Comparison of ENCODE assay signal across 8 mouse cellular contexts in genomic region chr19:30029002-30029710, GRCm38 (mm10). TPM values are rescaled to one million over a fixed set of nuclear protein-coding genes. Genes with fewer than 3 reads are reported as not detected.
DNase-seq lines count a peak whose midpoint lies in the region; ATAC-seq and TF ChIP-seq lines count a peak whose summit lies in the region.
"Had no signal": no experiment of that assay in that cellular context is flagged by ENCODE, and none has a peak within 500 bp of the region (broad histone marks: within the 10 kb centered on the region; RNA-seq: fewer than 3 reads in every experiment).

No protein-coding gene starts in this region.

- ATAC-seq in embryonic facial prominence, embryonic 11.5 days (replicated peaks; ENCODE audit: insufficient number of reproducible peaks, low FRiP score, low TSS enrichment, low read depth): no peak
- ATAC-seq in hindbrain, postnatal 0 days: no peak
- ATAC-seq in neural tube, embryonic 13.5 days (ENCODE audit: low read depth): no peak

- no peaks in the 10 kb centered on the region for H3K9me3 ChIP-seq in embryonic facial prominence, embryonic 11.5 days (replicated peaks; ENCODE audit: control insufficient read depth, low read length)
- no peaks in the 10 kb centered on the region for H3K9me3 ChIP-seq in hindbrain, postnatal 0 days (ENCODE audit: low read length)
- no peaks in the 10 kb centered on the region for H3K9me3 ChIP-seq in neural tube, embryonic 13.5 days

- no peak overlapping the region for H3K4me2 ChIP-seq in embryonic facial prominence, embryonic 11.5 days (ENCODE audit: low read depth, low read length)
- peak overlapping the region; percentile 80 for H3K4me2 ChIP-seq in hindbrain, postnatal 0 days (ENCODE audit: low read depth, low read length)
- peak overlapping the region; percentile 84 for H3K4me2 ChIP-seq in neural tube, embryonic 13.5 days

- TF ChIP-seq CTCF in layer of hippocampus, adult 2 months (conservative IDR thresholded peaks at IDR 0.05): no peak
- TF ChIP-seq CTCF in hindbrain, postnatal 0 days (IDR thresholded peaks at IDR 0.05; ENCODE audit: low read depth): no peak

- no peaks in the 10 kb centered on the region for H3K4me1 ChIP-seq in embryonic facial prominence, embryonic 11.5 days (ENCODE audit: control insufficient read depth, insufficient read depth, low read length)
- H3K4me1 ChIP-seq in hindbrain, postnatal 0 days (ENCODE audit: insufficient read depth, low read length): peaks cover 15% of the 10 kb centered on the region
- H3K4me1 ChIP-seq in neural tube, embryonic 13.5 days (replicated peaks): peaks cover 36% of the 10 kb centered on the region

- H3K27me3 ChIP-seq in embryonic facial prominence, embryonic 11.5 days (ENCODE audit: control insufficient read depth, insufficient read depth, low read length): no peaks in the 10 kb centered on the region
- no peaks in the 10 kb centered on the region for H3K27me3 ChIP-seq in hindbrain, postnatal 0 days (ENCODE audit: insufficient read depth, low read length)
- H3K27me3 ChIP-seq in neural tube, embryonic 13.5 days: no peaks in the 10 kb centered on the region

- 41% methylated on average over 11 of the region's 11 CpGs for WGBS in embryonic facial prominence, embryonic 11.5 days
- WGBS in hindbrain, postnatal 0 days: 24% methylated on average over 11 of the region's 11 CpGs
- 16% methylated on average over 11 of the region's 11 CpGs for WGBS in neural tube, embryonic 13.5 days

- H3K9ac ChIP-seq in embryonic facial prominence, embryonic 11.5 days (replicated peaks; ENCODE audit: low read length): no peak overlapping the region
- peak overlapping the region; percentile 100 for H3K9ac ChIP-seq in hindbrain, postnatal 0 days (replicated peaks; ENCODE audit: low read length)
- peak overlapping the region; percentile 100; the same call in 1 of the 2 replicates for H3K9ac ChIP-seq in neural tube, embryonic 13.5 days

- peak overlapping the region; percentile 93; the same call in 1 of the 2 replicates for H3K27ac ChIP-seq in layer of hippocampus, adult 2 months
- H3K27ac ChIP-seq in embryonic facial prominence, embryonic 11.5 days (replicated peaks; ENCODE audit: low read depth, low read length): no peak overlapping the region
- peak overlapping the region; percentile 97 for H3K27ac ChIP-seq in hindbrain, postnatal 0 days
- H3K27ac ChIP-seq in neural tube, embryonic 13.5 days (replicated peaks): peak overlapping the region; percentile 96

- DNase-seq in layer of hippocampus, adult 2 months (ENCODE audit: low spot score in 2 of 2): no peak
- DNase-seq in layer of hippocampus, adult 8-10 months (ENCODE audit: low spot score in 2 of 2): no peak
- peak; percentile 33 for DNase-seq in embryonic facial prominence, embryonic 11.5 days (ENCODE audit: low spot score)
- peak; percentile 48 for DNase-seq in hindbrain, postnatal 0 days (ENCODE audit: low spot score)
- no peak for DNase-seq in adipocyte (ENCODE audit: low spot score)
- no peak for DNase-seq in urinary bladder, postnatal 36 days (ENCODE audit: low spot score in 2 of 2)

- H3K4me3 ChIP-seq in layer of hippocampus, adult 2 months: no peak overlapping the region
- no peak overlapping the region for H3K4me3 ChIP-seq in embryonic facial prominence, embryonic 11.5 days (ENCODE audit: low read depth, low read length)
- peak overlapping the region; percentile 99 for H3K4me3 ChIP-seq in hindbrain, postnatal 0 days (ENCODE audit: low read length)
- peak overlapping the region; percentile 100 for H3K4me3 ChIP-seq in neural tube, embryonic 13.5 days

- no peaks in the 10 kb centered on the region for H3K36me3 ChIP-seq in embryonic facial prominence, embryonic 11.5 days (replicated peaks; ENCODE audit: control insufficient read depth, insufficient read depth, low read depth, low read length)
- H3K36me3 ChIP-seq in hindbrain, postnatal 0 days (ENCODE audit: insufficient read depth, low read length): no peaks in the 10 kb centered on the region
- no peaks in the 10 kb centered on the region for H3K36me3 ChIP-seq in neural tube, embryonic 13.5 days

RNA-seq across cellular contexts. Expression of gene Uhrf2, which starts 1.2 kb away (rescaled TPM):
- total RNA-seq in layer of hippocampus, adult 2 months (2021): 10 to 100 TPM; 63.5 to 69.5 TPM
- total RNA-seq in layer of hippocampus, adult 8-10 months (2022): 10 to 100 TPM; 53.8 to 80.4 (median 61.7) TPM
- polyA plus RNA-seq in embryonic facial prominence, embryonic 11.5 days (2014; fragmentation: Nextera tagmentation; extraction: Ambion mirVana): 91.4 and 100 TPM in 2 replicates
- total RNA-seq in hindbrain, postnatal 0 days (2014; rRNA removed): 52.6 and 53.2 TPM in 2 replicates
- 25.7 and 27.2 TPM in 2 replicates for polyA plus RNA-seq in hindbrain, postnatal 0 days (2015; fragmentation: Nextera tagmentation; extraction: Ambion mirVana)
- polyA plus RNA-seq in neural tube, embryonic 13.5 days (2015; fragmentation: Nextera tagmentation; extraction: Ambion mirVana): 57.3 and 59.8 TPM in 2 replicates

RNA-seq across cellular contexts. Expression of gene Trpd52l3, which starts 25.6 kb away (rescaled TPM):
- total RNA-seq in layer of hippocampus, adult 2 months (2021): not detected
- not detected for total RNA-seq in layer of hippocampus, adult 8-10 months (2022)
- polyA plus RNA-seq in embryonic facial prominence, embryonic 11.5 days (2014; fragmentation: Nextera tagmentation; extraction: Ambion mirVana): not detected in 2 replicates
- not detected in 2 replicates for total RNA-seq in hindbrain, postnatal 0 days (2014; rRNA removed)
- not detected in 2 replicates for polyA plus RNA-seq in hindbrain, postnatal 0 days (2015; fragmentation: Nextera tagmentation; extraction: Ambion mirVana)
- polyA plus RNA-seq in neural tube, embryonic 13.5 days (2015; fragmentation: Nextera tagmentation; extraction: Ambion mirVana): not detected in 2 replicates
- polyA plus RNA-seq: small intestine, adult 2 months had no signal

Comparison
In these comparisons a context has a peak if more than half of its experiments do, and no peak if none do; other contexts are left out.
1. DNase-seq: peak in embryonic facial prominence, embryonic 11.5 days (single experiment) and hindbrain, postnatal 0 days (single experiment); none in layer of hippocampus, adult 2 months (0 of 2), layer of hippocampus, adult 8-10 months (0 of 2), adipocyte (single experiment) and urinary bladder, postnatal 36 days (0 of 2).
2. H3K4me3 ChIP-seq: peak in hindbrain, postnatal 0 days (single experiment) and neural tube, embryonic 13.5 days (single experiment); none in layer of hippocampus, adult 2 months (single experiment) and embryonic facial prominence, embryonic 11.5 days (single experiment).